Mouse (Mus musculus) small intestine, adult 2 months (tissue): ENCODE measurements around the gene Foxn4.

ENCODE experiments used
- CTCF ChIP-seq: fragments of 200-500 bp; IDR thresholded peaks from 2 replicates; pipeline ENCODE4 v1.5.1; 2012; ENCODE audit warnings: low read depth, mild to moderate bottlenecking, control low read depth, inconsistent platforms, low read length, moderate library complexity, mixed read lengths; ENCODE audit not compliant: insufficient replicate concordance, insufficient read length; ENCODE audit errors: extremely low read depth
- POLR2A ChIP-seq: fragments of 200-500 bp; IDR thresholded peaks from 2 replicates; pipeline ENCODE4 v1.6.1; 2012; ENCODE audit warnings: low read depth, mild to moderate bottlenecking, control low read depth, inconsistent platforms, low read length, moderate library complexity

DNA sequence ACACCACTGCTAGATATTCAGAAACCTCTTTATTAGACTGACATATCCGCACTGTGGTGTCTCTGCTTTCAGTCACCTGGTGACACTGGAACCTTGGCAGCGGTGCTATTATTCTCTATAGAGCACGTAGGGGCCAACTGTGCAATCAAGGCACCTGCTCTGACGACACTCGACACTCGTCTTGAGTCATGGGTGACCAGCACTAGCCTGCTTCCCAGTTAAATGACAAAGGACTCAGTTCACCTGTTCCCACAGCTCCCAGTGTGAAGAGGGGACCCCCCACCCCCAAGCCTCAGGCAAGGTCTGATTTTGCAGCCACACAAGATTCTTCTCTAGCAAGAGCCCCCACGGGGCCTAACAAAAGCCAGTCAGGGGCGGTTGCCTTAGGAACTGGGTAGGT is 1.7 kb upstream of the Foxn4 start:
- TF ChIP-seq CTCF = no peak
- no peak for TF ChIP-seq POLR2A
